Mouse (Mus musculus): ENCODE data around the gene Hist1h2ah. TPM values are rescaled to one million over a fixed set of nuclear protein-coding genes. Genes with fewer than 3 reads are reported as not detected.

Gene Hist1h2ah
- total RNA-seq, 1 experiment from 2014 or later, result 989 TPM

DNA sequence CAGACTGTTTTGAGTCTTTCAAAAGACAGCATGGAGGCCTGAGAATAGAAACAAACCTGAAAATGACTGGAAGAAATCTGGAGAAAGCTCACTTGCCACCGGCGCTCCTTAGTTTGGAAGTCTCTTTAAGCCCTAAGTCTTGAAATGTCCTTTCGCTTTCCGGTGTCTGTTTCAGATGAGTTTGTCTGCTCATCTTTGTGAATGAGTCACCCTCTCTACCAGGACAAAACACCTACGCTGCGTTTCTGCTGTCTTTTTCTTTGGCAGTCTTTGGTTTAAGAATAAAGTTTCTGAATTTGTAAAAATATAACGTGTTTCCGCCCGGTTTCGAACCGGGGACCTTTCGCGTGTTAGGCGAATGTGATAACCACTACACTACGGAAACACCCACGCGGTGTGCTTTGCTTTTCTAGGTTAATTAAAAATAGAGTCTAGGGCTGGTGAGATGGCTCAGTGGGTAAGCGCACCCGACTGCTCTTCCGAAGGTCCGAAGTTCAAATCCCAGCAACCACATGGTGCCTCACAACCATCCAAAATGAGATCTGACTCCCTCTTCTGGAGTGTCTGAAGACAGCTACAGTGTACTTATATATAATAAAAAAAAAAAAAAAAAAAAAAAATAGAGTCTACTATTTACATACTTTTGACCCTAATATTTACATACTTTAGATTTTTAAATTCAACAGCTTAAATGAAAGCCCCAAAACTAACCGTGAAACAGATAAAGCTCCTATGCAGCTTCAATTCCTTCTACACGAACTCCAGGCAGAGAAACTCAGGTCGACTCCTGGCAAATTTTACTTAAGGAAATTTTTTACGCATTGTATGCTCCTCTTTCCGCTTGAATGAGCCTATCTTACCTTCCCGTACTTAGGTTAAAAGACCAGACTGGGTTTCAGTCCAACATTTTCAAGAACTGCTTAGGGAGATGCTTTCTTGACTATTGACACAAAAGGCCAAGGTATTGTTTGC is 19.6 kb downstream of the Hist1h2ah start:
- ATAC-seq (replicated peaks; ENCODE audit: low read depth, poor library complexity, severe bottlenecking), result peak; percentile 63

DNA sequence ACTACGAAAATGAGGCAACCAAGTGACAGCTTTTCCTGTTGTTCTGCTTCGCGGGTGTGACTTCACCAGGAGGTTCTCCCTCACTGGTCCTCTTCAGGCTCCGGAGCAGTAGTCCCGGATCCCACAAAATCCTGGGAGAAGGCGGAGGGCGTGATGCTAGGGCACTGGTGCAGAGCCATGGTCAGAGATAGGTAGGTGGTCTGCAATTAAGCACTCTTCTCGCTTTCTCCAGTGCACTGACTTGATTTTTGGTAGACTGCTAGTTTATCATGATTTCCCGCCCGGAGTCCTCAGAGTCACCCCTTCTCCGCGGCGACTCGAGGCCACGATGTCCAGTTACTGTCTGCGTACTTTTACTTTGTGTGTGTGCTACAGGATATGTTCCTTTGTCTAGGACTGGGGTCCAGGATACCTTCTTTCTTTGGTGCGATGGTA is 20.9 kb downstream of the Hist1h2ah start:
- ATAC-seq (replicated peaks; ENCODE audit: low read depth, poor library complexity, severe bottlenecking), result no peak

DNA sequence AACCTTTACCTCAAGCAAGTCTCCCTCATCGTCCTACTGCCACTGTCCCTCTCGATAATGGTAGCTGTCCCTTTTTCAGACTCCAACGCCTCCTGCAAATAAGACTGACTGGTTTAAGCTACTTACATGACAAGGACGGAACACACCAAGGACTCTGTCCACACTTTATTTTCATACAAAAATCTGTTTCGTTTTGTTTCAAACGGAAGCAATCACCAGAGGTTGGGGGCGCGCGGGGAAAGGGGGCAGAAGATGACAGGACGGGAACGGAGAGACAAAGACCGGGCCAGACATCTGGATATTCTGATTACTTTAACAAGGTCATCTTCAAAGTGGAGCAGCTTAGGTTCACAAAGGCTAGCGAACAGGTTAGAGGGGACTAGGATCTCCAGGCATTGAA is 21.7 kb downstream of the Hist1h2ah start:
- no peak for ATAC-seq (replicated peaks; ENCODE audit: low read depth, poor library complexity, severe bottlenecking)

DNA sequence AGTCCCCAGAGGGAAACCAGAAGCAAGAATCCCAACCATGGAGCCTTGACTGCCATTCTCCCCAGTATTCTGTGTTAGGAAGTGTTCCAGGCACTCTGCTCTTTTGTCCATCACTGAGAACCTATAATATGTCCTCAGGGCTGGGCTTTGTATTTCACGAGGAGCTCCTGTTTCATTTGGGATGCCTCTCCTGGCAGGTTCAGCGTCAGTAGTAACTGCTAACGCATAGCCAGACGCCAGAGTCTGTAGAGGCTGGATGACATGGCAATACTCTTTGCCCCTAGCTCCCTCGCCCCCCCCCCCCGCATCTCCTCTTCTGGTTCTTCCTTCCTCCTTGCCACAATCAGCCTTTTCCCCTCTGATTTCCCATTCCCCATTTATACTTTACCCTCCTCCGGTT is 25.7 kb downstream of the Hist1h2ah start, which contains the start of gene Prss16:
Gene Prss16 (minus strand): TSS at position 101 of the 400 bp plus-strand sequence.
- ATAC-seq (replicated peaks; ENCODE audit: low read depth, poor library complexity, severe bottlenecking), result no peak

DNA sequence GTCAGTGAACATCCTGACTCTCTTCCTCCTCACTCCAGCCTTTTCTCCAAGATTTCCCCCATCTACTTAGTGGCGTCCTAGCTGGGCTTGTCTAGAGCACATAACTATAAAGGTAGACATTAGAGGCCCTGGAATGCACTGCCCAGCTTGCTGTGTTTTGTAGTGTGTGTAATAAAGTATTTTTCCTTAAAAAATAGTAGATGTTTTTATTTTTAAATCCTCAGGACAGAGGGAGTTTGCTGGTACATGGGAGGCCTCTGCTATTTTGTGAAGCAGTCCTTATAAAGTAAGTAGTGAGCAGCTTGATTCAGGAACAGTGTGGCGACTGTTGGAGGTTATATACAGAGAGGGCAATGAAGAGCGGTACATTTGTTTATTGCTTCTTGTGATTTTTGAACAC is 26.7 kb downstream of the Hist1h2ah start:
- ATAC-seq (replicated peaks; ENCODE audit: low read depth, poor library complexity, severe bottlenecking), result no peak

DNA sequence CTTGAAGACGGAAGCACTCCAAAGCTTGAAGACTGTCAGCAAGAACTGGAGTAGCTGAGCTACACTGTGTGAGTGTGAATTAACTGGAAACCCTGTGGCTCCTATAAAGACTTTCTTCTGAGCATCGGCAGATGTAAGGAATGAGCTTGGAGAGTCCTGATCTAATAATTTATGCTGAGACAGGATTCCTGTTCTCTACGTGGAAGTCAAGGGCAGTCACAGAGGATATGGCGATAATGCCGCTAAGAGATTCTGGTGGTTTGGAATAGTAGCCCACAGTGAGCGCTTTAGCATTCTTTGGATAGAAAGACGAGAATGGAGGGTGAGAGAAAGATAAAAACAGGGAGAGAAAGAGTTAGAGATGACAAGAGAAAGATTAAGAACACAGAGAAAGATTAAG is 27.5 kb downstream of the Hist1h2ah start:
- no peak for ATAC-seq (replicated peaks; ENCODE audit: low read depth, poor library complexity, severe bottlenecking)

DNA sequence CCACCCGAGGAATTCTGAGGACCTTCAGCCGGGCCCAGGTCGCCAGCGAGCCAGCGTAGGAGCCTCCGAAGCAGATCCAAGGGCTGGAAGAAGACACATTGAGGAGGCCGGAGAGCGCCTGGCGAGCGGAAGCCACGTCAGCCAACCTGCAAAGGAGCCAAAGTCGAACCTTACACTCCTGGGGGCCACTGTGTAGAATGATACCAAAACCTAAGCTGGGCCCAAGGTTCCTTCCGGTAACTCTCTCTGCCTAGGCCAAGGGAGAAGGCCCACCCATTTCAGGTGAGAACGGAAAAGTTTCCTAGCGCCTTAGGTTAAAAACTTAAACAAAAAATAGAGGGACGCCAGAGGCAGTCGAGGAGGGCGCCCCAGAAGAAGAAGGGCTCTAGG is 28.3 kb downstream of the Hist1h2ah start:
- no peak for ATAC-seq (replicated peaks; ENCODE audit: low read depth, poor library complexity, severe bottlenecking)

DNA sequence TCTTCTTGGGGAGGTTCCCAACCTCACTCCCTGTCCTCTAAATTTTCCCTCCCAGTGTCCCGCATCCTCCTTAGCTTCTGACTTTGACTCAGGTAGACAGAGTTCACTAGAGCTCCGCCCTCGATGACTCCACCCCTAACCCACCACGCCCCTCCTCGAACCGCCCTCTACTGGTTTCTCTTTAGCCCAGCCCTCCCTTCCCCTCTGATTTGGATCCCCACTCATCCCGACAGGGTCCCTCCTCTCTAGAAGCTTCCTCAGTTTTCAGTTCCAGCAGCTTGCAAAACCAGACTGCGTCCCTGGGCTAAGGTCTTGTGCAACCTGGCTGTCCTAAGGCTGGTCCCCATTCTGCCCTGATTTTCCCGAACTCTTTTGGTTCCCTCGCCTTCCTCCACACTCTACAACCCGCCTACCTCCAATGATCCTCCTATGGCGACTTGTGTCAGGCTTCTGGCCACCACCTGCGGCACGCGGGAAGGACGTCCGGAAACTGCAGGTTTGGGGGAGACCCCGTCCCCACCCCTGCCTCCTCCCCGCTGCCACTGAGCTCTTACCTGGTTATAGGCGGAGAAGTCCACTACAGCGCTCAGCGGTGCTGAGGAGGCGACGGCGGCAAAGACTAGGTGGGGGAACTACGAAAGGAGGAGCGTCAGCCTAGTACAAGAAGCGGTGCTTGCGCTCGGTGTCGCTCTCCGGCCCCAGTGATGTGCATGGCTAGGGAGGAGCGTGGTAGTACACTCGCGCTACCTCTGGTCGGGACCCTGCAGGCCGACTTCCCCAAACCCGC is 28.8 kb downstream of the Hist1h2ah start:
- peak; percentile 30 for ATAC-seq (replicated peaks; ENCODE audit: low read depth, poor library complexity, severe bottlenecking)

DNA sequence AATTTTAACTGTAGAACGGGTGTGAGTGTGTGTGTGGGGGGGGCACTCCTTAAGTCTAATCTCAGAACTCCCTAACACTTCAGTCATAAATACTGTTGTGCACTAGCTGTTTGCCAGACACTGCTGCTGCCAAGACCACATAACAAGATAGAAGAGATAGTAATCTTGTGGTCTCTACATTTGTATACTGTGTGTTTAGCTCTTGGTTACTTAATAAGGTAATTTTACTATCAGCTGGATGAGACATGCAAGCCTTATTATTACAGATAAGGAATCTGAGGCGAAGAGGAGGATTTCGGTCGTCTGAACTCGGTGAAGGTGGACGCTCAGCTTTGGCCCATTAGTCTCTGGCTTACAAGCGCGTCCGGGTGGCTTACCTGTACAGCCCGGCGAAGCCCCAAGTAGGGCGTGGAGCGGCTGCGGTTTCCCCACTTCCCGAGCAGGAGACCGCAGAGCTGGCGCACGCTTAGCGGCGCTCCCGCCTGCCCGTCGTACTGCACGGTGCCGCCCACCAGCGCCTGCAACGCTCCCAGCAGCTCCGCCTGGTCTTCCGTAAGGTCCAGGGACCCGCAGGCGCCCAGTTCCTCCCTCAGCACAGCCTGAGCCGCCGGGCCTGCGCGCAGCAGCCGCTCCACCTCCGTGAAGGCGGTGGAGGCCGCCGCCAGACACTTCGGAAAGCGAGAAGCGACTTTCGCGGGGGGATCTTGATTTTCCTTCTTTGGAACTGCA is 29.6 kb downstream of the Hist1h2ah start:
- ATAC-seq (replicated peaks; ENCODE audit: low read depth, poor library complexity, severe bottlenecking), result peak; percentile 48

DNA sequence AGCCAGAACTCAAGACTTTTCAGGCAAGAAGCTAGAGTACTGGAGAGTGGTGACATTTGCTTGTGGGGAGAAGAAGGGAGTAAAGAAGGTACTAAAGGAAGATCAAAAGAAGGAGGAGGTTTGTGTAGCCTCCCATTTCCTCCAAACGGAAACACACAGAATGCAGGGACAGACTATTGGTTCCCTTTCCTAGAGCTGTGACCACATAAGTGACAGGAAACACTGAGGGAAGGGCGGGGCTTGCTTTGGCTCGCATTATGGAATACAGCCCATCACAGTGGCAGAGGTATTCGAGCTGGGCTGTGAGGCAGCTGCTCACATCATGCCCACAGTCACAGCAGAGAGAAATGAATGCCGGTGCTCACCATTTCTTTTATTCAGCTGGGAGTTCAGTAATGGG is 33.5 kb downstream of the Hist1h2ah start:
- peak; percentile 71 for ATAC-seq (replicated peaks; ENCODE audit: low read depth, poor library complexity, severe bottlenecking)

DNA sequence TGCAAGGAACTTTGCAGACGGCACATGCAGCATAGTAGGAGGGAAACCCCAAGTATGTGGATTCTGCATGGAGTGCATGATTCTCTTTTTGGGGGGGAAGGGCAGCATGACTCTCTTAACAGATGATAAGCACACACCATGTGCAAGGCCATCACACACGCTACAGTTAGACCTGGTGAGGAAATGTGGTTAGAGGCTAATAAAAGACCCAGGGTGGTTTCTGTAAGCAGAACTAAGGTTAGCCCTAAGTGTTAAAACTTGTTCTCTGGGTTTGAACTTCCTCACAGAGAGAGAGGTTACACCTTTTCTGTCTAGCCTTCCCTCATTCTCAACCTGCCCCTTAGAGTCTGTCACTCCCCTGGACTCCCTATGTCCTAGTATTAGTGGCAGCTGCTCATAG is 34.0 kb downstream of the Hist1h2ah start:
- peak; percentile 49 for ATAC-seq (replicated peaks; ENCODE audit: low read depth, poor library complexity, severe bottlenecking)

DNA sequence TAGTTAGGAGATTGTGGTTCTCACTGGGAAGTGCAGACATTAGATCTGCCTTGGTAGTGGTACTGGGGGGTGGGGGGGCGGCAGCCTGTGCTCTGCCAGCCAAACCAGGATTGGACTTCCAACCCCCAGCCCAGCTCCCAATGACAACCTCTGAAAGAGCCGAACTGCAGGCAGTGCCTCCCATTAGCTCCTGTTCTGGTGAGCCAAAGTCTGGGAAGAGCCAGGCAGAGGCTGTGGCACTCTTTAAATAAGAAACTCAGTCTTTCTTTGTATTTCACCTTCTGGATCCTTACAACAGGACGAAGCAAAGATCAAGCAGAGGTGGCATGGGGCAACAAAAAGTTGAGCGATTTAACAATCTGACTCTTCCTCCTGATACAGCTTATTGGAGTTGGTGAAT is 36.2 kb downstream of the Hist1h2ah start:
- no peak for ATAC-seq (replicated peaks; ENCODE audit: low read depth, poor library complexity, severe bottlenecking)

DNA sequence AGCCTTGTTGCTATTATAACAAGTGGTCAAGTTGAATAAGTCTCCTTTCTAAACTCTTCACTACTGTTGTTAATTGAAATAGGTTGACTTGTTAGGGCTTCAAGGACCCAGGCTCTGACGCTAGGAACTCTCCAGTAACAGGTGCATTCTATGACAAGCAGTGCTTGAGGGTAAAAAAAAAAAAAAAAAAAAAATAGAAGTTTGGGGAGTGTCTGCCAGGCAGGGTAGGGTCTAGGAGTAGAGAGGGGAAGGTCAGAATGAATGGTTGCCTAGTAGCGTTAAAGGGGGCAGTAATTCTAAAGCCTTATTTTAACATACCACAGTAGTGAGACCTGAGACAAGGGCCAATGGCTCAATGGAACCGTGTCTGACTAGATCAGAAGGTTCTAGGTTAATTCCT is 37.0 kb downstream of the Hist1h2ah start:
- no peak for ATAC-seq (replicated peaks; ENCODE audit: low read depth, poor library complexity, severe bottlenecking)

DNA sequence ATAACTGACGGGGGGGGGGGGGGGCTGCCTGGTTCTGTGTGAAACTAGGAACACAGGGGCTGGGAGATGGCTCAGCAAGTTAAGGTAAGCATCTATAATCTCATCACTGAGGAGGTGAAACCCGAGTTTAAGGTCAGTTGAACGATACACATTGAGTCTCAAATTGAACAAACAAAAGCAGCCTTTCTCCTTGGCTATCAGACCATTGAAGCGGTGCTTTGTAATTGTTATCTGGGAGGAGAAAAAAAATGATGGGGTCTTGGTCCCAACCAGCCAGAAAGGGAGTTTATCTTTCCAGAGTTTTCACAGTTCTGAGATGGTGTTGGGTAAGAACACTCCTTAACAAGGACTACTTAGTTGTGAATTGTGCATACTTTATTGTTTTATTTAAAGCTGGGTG is 37.5 kb downstream of the Hist1h2ah start:
- ATAC-seq (replicated peaks; ENCODE audit: low read depth, poor library complexity, severe bottlenecking), result no peak

DNA sequence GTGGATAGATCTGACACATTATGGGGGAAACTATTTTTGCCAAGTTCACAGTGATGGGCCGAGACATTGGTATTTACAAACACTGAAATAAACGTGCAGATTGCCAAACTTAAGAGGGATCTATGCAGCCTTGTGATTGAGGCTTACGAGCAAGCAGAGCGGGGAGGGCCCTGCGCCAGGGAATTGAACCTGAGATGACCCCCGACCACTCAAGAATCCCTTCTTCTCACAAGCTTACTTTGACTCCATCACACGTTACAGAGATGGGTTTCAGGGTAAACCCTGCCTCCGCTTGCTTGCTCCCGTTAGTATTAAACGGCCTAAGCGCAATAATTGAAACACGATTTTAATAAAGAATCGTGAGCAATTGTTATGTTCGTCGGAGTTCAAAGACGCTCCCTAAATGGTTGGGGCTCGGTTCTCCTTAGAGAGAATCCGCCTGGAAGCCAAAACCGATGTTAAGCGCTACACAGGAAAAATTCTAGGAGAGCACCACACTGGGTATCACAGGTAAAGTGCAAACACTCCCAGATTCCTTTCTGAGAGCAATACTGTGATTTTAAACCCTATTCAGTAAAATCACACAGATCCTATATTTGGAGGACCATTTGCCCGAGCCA is 38.1 kb downstream of the Hist1h2ah start:
- no peak for ATAC-seq (replicated peaks; ENCODE audit: low read depth, poor library complexity, severe bottlenecking)

DNA sequence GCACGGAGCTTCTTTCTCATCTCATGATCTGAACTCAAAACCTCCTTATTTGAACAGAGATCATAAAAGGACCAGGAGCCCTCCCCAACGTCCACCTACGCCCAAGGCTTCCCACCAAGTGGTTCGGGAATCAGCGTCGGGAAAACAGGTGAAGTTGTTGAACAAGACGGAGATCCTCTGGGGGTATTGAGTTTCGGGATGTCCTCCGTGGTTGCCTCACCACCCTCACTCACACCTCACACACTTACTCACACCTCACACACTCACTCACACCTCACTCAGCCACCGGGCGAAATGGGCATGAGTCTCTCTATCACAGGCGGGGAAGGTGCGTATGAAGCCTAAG is 38.6 kb downstream of the Hist1h2ah start:
- no peak for ATAC-seq (replicated peaks; ENCODE audit: low read depth, poor library complexity, severe bottlenecking)

DNA sequence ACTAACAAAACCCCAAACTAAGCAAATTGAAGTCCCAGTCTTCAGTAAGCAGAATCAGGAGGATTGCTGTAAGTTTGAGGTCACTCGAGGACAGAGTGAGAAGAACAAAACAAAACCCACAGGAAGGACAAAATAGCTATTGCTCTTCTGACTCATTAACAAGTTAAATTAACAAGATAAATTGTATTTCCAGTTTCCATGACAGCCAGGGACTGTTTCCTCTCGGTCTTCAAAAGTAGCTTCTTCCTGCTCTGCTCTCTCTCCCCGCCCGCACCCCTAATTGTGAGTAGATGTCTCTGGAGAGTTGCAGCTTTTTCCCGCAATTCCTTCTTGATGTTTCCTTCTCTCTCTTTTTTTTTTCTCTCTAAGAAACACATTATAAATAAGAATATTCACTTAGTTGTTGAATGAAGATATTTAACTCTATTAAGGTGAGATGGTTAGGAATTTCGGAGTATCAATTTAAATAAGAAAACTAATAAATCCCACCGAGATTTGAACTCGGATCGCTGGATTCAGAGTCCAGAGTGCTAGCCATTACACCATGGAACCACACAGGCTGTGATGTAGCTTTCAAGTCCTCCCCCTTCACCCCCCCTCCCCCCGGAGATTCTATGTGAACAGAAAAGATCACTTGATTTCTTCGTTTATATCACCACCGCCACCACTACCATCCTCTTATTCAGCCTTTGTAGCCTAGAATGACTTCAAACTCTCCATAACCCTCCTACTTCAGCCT is 39.1 kb downstream of the Hist1h2ah start:
- peak; percentile 27; the same call in 1 of the 2 replicates for ATAC-seq (replicated peaks; ENCODE audit: low read depth, poor library complexity, severe bottlenecking)

DNA sequence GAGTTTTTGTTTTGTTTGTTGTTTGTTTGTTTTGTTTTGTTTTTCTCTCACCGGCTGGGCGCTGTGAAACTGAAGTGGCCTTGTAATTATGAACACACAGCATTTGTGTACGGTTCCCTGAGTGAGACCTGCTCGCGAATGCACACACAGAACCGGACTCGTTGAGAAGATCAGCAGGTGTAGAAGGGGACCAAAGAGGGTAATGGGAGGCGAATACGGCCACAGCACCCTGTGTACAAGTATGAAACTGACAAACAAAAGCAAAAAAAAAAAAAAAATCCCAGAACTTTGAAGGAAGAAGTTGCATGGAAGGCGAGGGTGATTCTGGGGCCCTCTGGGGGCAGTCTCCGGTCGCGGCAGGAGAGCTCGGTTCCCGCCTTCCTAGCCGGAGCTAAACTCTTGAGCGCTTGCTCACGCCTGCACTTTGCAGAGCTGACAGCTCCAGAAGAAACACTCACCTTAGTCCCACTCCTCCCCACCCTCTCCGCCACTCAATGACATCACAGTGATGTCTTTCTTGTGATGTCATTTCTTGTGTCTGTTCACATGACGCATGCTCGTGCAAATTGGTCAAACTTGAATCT is 39.9 kb downstream of the Hist1h2ah start:
- ATAC-seq (replicated peaks; ENCODE audit: low read depth, poor library complexity, severe bottlenecking), result peak; percentile 63

DNA sequence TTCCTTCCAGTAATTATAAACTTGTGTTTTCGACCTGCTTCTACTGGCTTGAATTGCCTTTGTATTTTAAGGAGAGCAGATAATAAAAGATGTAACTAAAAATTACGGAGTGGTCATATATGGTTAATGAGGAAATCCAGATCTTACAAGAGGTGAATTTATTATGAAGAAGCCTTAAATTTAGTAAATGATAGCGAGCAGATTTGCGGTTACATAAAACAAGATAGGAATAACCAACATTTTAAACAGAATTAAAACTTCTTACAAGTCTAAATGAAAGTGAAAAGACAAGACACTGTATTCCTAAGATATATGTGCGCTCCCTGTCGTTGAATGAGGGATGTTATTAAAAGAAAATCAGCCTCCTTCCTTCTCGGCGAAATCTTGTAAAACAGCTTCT is 40.5 kb downstream of the Hist1h2ah start:
- no peak for ATAC-seq (replicated peaks; ENCODE audit: low read depth, poor library complexity, severe bottlenecking)
